Mouse (Mus musculus) spleen, adult 18-20 months (tissue): ENCODE measurements around the gene 4833420G17Rik.
"Not testable (repeated sequence)": the region's sequence is repeated elsewhere in the genome, so short reads cannot be mapped to it uniquely, and the experiment has no call there.

ENCODE experiments used
- DNase-seq, 2 experiments: peaks; one replicate each; pipeline ENCODE4 v3.0.0; 2022; ENCODE audit warnings: mixed read lengths in 2 of 2

4833420G17Rik gene

DNA sequence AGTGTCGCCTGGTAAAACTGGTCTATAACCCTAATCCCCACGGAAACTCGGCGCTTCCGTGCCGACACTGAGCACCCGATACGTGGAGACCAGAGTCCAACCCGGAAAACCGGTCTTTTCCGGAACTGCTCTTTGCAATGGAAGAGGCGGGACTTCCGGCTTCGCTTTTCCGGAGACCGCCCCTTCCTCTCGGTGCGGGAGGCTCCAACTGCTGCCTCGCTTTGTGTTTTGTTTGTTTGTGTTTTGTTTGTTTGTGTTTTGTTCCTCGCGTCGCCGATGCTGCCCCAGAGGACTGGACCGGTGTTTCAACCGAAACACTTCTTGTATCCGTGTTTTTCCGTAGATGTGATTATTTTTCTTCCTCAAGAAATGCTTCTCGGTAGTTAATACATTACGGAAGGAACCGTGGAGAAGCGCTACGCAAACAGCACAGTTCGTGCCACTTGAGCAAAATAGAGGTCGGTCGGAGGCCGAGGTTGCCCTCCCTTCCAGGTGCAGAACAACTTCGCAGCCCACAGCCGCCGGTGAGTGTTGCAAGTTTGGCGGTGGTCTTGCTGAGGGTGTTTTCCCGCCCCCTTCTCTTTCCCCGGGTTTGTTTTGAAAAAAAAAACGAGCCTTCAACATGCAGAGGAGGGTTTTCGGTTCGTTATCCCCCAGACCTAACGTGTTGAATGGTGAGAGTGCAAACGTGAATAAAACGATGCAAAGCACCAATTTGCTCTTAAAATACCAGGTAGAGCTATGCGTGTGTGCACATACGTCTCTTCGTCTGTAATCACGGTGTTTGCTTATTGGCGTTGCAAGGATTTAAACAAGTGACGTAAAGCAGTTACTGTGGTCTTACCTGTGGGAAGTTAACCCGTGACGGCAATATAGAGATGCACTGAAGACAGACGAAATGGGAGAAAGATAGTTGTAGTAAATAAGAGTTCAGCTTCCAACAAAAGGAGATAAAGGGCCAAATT lies at the start of gene 4833420G17Rik:
Gene 4833420G17Rik (plus strand): TSS at position 173 of the 965 bp plus-strand sequence.
- peak; percentile 72 to 80 for DNase-seq

GRCm38 (mm10) chr13:119413026-119413425 lies 49.5 kb upstream of the 4833420G17Rik start:
- DNase-seq: no peak

DNA sequence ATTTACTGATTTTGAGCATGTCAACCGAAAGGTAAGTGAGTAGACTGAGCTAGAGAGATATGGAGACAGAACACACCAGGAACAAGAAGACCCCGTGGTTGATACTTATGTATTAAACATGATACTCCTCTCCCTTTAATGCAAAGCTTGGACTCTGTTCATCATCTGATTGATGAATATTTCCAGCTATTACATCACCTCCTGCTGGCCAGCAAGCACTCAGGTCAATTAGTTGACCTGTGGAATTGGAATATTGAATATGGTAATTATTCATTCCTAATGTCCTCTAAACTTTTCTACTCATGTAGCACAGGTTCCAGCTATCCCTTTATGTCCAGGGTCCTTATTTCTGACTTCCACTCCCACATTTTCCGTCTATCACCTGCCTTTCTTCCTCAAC lies 44.1 kb upstream of the 4833420G17Rik start:
- no peak for DNase-seq

- DNase-seq: no peak
Measured at GRCm38 (mm10) chr13:119430164-119430563, 32.4 kb upstream of the 4833420G17Rik start.

DNA sequence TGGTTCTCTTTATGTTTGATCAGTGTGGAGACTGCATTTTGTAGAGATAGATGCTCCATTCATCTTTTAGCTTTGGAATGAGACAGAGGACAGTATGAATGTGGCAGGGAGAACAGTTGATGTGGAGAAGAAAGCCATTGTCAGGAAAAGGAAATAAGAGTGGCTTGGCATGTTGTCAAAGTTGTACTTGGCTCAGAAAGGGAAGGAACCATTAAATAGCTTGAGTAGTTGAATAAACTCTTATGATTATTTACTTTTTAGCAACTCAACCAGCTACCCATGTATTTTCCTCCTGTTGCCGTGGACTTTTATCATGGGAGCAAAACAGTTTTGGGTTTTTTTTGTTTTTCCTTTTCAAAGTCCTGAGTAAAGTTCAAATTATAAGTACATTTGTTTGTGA lies 30.5 kb upstream of the 4833420G17Rik start:
- DNase-seq: no peak

- DNase-seq: no peak
Measured at GRCm38 (mm10) chr13:119434359-119434758, 28.2 kb upstream of the 4833420G17Rik start.

GRCm38 (mm10) chr13:119442244-119442643 lies 20.3 kb upstream of the 4833420G17Rik start:
- no peak for DNase-seq

GRCm38 (mm10) chr13:119453563-119453962 lies 9.0 kb upstream of the 4833420G17Rik start:
- no peak for DNase-seq

DNA sequence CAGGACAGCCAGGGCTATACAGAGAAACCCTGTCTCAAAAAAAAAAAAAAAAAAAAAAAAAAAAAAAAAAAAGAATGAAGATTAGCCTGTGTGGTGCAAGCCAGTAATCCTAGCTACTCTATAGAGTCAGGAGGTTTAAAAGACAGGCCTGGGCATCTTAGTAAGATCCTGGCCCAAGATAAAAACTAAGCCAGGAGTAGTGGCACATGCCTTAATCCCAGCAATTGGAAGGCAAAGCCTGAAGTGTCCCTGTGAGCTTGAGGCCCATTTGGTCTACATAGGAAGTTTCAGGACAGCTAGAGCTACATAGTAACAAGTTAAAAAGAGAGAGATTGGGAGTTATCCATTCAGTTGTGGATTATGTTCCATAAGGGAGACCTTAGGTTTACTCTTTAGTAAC lies 7.5 kb upstream of the 4833420G17Rik start:
- no peak for DNase-seq

- DNase-seq: no peak
Measured at GRCm38 (mm10) chr13:119456342-119456741, 6.2 kb upstream of the 4833420G17Rik start.

- no peak for DNase-seq
Measured at GRCm38 (mm10) chr13:119461900-119462595, 520 bp upstream of the 4833420G17Rik start.

GRCm38 (mm10) chr13:119476631-119477030 lies 14.1 kb downstream of the 4833420G17Rik start:
- no peak for DNase-seq

DNA sequence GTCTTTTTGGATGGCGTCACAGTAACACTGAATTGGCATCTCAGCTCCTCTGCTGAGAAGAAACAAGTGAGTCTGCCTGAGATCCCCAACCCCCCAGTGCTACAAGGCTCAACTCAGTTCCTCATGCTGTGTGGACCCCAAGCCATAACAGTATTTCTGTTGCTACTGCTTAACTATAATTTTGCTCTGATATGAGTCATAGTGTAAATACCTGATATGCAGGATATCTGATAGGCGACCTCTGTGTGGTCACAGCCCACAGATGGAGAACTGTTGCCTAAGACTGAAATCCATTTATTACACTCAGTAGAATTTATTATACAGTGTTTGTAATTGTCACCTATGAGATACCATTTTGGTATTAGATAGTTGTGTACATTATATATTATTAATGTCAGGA lies 15.2 kb downstream of the 4833420G17Rik start:
- DNase-seq: no peak

- no peak for DNase-seq
Measured at GRCm38 (mm10) chr13:119487354-119487753, 24.8 kb downstream of the 4833420G17Rik start.

- peak; percentile 75 to 86 for DNase-seq
Measured at GRCm38 (mm10) chr13:119487880-119488580, 25.5 kb downstream of the 4833420G17Rik start, which contains the start of the genes Tmem267 and 3110070M22Rik. Gene Tmem267, plus strand, starts transcription at chr13:119488039. Gene 3110070M22Rik, minus strand, starts transcription at chr13:119488383.

DNA sequence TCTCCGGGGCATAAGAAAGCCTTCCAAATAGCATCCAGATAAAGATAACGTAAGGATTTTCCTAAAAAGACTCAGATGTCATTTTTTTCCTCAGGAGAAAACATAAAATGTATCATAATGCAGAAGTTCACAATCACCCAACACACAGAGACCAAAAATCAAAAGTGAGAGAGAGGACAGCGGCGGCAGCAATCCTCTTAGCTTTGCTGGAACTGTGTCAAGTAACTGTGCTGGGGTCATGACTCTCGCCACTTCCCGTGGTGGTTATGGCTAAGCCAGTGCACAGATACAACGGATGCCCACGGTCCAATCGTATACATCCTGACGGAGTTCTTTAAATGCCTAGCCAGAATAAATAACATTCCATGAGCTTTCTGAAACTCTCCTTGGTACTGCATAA lies 29.5 kb downstream of the 4833420G17Rik start:
- not testable (repeated sequence) for DNase-seq

DNA sequence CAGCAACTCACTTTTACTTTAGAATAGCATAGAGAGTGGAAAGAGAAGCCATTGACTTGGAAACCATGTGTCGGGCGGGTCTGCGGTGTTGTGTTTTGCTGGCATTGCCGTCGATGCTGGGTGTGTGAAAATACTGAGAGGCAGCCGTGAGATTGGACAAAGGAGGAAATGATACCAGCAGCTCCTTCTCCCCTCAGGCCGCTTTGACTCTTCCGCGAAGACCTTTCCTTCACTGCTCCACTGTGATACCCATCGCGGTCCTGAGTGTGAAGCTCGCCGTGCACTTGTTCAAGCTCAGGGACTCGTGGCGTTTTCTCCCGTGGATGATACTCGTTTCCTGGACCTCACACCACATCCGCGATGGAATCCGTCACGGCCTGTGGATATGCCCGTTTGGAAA lies 32.4 kb downstream of the 4833420G17Rik start:
- DNase-seq: not testable (repeated sequence)
